ENCODE assay signal across 15 mouse cellular contexts in the genomic region with DNA sequence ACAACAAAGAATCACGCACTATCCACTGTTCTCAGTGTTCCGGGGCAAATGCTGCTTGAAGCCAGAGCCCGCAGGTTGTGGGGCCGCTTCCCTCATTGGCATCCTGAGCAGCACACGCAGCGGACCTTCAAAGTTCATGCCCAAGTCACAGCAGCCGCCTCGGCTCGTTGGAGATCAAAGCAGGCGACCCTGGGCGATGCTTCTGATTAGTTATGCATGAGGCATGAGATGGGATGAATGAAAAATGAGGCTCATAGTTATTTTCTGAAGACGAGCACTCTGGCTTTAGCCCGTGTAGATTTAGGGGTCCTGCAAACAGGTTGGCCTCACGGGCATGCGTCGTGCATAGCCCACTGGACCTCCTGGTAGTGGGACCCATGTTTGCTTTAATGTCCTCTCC.
"Had no signal": no experiment of that assay in that cellular context is flagged by ENCODE, and none has a peak within 500 bp of the region (broad histone marks: within the 10 kb centered on the region; RNA-seq: fewer than 3 reads in every experiment).

No protein-coding gene starts in this region.

- H3K4me2 ChIP-seq: limb, embryonic 13.5 days; neural tube, embryonic 15.5 days had no signal

- ATAC-seq: intestine, postnatal 0 days; lung, postnatal 0 days had no signal

- H3K4me3 ChIP-seq: limb, embryonic 13.5 days; myocyte; neural tube, embryonic 15.5 days had no signal

- H3K27ac ChIP-seq: limb, embryonic 13.5 days; liver, embryonic 14.5 days; neural tube, embryonic 15.5 days had no signal

- H3K9ac ChIP-seq: limb, embryonic 13.5 days; liver, embryonic 14.5 days; neural tube, embryonic 15.5 days had no signal

- H3K27me3 ChIP-seq: limb, embryonic 13.5 days; neural tube, embryonic 15.5 days had no signal

- H3K9me3 ChIP-seq: limb, embryonic 13.5 days; neural tube, embryonic 15.5 days had no signal

- H3K36me3 ChIP-seq: limb, embryonic 13.5 days; neural tube, embryonic 15.5 days had no signal

- DNase-seq: kidney, adult 8-10 months; kidney, postnatal 10 days; left cerebral cortex, postnatal 4 days; lung, adult 2 months; lung, postnatal 4 days; right cerebral cortex, postnatal 4 days; spleen, adult 18-20 months; thymus, adult 18-20 months; thymus, postnatal 14 days had no signal
